15 mouse cellular contexts compared by ENCODE assay signal in genomic region chr5:112051786-112052185, GRCm38 (mm10).
"Had no signal": no experiment of that assay in that cellular context is flagged by ENCODE, and none has a peak within 500 bp of the region (broad histone marks: within the 10 kb centered on the region; RNA-seq: fewer than 3 reads in every experiment).

No protein-coding gene starts in this region.

- DNase-seq: liver, postnatal 0 days; lung, adult 2 months; lung, postnatal 14 days; lung, postnatal 36 days; midbrain, embryonic 14.5 days; right cerebral cortex, postnatal 14 days; thymus, adult 18-20 months; thymus, postnatal 14 days; thymus, postnatal 36 days had no signal

- H3K9ac ChIP-seq: liver, postnatal 0 days; lung, embryonic 15.5 days; neural tube, embryonic 12.5 days had no signal

- H3K4me3 ChIP-seq: lung, embryonic 15.5 days; megakaryocyte, embryonic 14.5 days; neural tube, embryonic 12.5 days had no signal

- H3K4me2 ChIP-seq: lung, embryonic 15.5 days; midbrain, embryonic 11.5 days; neural tube, embryonic 12.5 days had no signal

- H3K27ac ChIP-seq: lung, embryonic 15.5 days; macrophage; neural tube, embryonic 12.5 days had no signal

- H3K4me1 ChIP-seq: lung, embryonic 15.5 days; megakaryocyte, embryonic 14.5 days had no signal

- H3K9me3 ChIP-seq: lung, embryonic 15.5 days; neural tube, embryonic 12.5 days had no signal

- ATAC-seq: liver, postnatal 0 days; lung, postnatal 0 days had no signal

- H3K36me3 ChIP-seq: lung, embryonic 15.5 days; neural tube, embryonic 12.5 days had no signal

- H3K27me3 ChIP-seq: neural tube, embryonic 12.5 days had no signal
